Mouse (Mus musculus) left cerebral cortex, adult 11 months (tissue): ENCODE results near the gene Tlr9.

Source experiments
- DNase-seq: peaks from one replicate; pipeline ENCODE4 v3.0.0; 2022; ENCODE audit warnings: low spot score

Tlr9 gene

DNA sequence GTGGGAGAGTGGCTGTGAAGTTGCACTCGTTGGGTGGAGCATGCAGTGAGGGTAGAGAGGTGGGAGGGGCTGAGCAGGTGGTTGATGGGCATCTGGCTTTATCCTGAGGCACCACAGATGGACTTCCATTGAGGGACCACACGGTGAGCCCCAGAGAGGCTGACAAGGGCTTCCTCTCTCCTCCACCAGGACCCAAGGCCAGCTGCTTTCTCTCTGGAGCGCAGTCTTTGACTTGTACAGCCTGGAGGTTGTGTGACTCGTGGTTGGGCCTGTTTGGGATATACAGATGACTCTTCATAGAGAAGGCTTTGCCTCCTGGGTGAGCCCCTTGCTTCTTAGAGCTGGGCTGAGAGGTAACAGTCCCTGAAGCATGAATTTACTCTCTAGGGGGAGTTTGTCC, 46.0 kb downstream of the Tlr9 start:
- no peak for DNase-seq

DNA sequence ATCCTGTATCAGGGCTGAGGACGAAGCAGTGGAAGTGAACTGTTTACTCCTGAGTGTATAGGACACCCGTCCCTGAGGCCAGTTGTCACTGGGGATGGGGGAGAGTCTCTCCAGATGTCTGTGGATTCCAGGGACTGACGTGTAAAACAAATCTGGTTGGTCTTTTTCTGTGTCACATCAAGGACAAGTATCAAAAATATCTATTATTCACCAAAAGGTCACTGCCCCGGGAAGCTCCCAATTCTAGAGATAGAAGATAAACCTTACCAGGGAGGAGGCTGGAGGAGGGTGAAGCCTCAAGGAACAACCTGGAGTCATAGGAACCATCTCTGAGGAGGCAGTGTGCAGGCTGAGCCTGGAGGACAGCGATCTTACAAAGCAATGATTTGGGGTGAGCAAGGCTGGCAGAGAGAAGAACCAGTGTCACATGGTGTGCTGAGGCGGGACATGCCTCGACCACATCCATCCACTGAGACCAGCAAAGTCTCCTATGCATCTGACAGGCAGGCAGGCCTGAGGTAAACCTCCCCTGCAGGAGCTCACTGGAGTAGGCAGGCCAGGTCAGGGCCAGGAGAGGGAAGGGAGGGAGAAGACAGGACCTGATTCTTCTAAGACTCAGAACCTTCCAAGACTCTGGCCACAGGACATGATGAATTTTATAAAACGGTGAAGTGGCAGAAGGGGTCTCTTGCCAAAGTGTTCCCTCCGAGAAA, 46.8 kb downstream of the Tlr9 start:
- no peak for DNase-seq

DNA sequence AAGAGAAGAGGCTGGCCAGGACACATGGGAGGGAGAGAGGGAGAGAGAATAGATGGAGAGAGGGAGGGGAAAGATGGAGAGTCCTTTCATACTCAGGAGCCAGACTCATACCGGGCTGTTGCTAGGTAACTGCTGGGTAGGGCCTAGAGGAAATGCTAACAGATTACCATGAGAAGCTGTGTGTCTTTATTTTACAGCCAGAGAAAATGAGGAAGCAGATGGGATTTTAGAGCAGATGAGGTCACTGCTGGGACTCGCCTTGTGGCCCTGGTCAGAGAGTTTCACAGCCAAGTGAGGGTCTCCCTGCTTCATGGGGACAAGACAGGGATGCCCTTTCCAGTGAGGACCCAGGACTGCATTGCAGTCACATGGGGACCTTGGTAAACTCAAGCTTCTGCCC, 47.5 kb downstream of the Tlr9 start:
- no peak for DNase-seq

DNA sequence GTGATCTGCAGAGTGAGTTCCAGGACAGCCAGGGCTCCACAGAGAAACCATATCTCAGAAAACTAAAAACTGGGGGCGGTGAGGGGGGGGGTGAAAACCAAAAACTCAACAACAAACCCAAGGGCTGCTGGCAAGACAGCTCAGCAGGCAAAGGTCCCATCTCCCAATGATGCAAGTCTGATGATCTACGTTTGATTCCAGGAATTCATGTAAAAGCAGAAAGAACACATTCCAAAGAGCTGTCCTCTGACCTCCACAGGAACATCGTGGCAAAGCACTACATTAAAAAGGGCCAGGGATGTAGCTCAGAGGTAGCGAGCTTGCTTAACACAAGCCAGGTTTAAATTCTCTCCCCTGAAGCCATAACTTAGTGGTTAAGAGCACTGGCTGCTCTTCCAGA, 48.3 kb downstream of the Tlr9 start:
- no peak for DNase-seq

DNA sequence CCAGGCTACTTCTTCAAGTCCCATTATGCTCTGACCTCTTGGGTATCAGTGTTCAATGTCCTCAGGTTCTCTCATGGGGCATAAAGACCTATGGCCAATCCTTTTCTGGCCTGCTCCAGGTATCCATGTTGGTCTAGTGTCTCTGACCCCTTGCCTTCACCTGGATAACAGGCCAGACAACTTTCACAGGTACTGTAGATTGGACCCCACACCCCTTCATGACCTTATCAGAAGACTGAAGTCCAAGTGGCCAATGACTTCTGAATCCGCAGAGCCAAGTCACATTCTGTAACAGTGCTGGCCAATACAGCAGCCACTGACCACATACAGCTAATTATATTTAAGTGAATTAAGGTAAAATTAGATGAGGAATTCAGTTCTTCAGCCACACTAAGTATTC, 49.9 kb downstream of the Tlr9 start:
- DNase-seq = no peak

- DNase-seq = no peak
Observed at GRCm38 (mm10) chr9:106273276-106273675, 50.9 kb downstream of the Tlr9 start.

- no peak for DNase-seq
Observed at GRCm38 (mm10) chr9:106273791-106274190, 51.4 kb downstream of the Tlr9 start.

GRCm38 (mm10) chr9:106274652-106275180, 52.3 kb downstream of the Tlr9 start:
- DNase-seq = no peak

GRCm38 (mm10) chr9:106275806-106276205, 53.4 kb downstream of the Tlr9 start:
- DNase-seq = no peak
